Mouse (Mus musculus): ENCODE measurements around the gene Pld3.

The Pld3 gene

GRCm38 (mm10) chr7:27483860-27484259, 69.2 kb downstream of the Pld3 start:
- DNase-seq: no peak
